Mouse (Mus musculus) CH12F3 (cell line): ENCODE data around the gene Eml1.

ENCODE experiments used
- in situ Hi-C: fragments of 300-500 bp; cut with MboI; formaldehyde crosslinking; loops from 2 replicates; pipeline ENCODE4 v1.14.3; 2020; ENCODE audit warnings: low sequenced_read_pairs

The Eml1 gene

DNA sequence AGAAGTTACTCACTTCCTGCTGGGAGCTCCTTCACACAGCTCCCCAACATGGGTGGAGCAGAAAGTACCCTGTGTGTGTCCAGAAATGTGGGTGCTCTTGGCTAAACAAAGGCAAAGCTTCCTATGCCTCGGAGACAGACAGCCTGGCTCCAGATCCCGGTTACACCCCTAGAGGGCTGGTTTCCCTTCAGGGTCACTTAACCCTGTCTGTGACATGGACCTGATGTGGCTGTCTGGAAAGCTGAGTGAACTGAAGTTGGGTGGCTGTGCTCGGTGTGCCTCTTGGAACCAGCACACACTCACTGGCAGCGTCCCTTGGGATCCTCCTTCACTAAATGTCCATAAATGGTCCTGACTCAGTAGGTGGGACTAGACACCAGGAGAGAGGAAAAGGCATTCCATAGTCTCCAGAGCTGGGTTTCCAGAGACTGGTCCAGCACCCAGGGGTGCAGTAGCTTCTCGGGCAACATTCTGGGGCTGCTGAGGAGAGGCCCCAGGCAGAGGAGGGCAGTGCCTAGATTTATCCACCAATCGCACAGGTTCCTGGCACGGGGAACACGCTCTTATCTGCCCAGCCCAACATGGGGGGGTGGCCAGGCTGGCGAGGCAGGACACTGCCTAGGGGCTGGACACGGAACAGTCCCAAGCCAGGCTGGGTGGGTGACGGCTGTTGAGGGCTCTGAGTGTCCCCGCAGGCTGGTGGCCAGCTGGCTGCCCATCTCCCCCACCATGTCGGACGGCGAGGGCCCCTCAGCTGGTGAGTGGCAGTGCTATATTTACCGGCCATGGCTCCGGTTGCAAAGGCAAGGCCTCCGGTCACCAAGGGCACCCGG is at the start of gene Eml1:
TSS of gene Eml1 (plus strand) at position 362 of the 833 bp plus-strand sequence.
- in situ Hi-C loops: loop anchor here (25.0 kb wide), 1 partner anchor 116 kb away; no protein-coding TSS in a partner anchor

DNA sequence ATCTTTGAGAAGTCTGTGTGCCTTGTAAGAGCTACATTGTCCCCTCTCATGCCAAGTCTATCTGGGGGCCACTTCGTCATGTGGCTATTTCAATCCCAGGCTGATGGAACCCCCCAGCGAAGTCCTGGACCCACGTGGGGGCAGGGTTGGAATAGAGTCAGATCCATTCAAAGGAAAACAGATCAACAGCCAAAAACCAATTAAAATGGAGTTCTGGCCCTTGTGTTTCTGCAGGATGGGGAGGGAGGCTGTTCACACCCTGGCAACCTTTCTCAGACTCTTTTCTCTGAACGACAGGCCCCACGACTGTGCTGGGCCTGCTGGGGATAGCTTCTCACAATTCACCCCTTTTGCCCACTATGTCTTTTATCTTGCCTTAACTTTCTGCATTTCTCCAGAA is 44.4 kb upstream of the Eml1 start:
- in situ Hi-C loops: no loop called here

DNA sequence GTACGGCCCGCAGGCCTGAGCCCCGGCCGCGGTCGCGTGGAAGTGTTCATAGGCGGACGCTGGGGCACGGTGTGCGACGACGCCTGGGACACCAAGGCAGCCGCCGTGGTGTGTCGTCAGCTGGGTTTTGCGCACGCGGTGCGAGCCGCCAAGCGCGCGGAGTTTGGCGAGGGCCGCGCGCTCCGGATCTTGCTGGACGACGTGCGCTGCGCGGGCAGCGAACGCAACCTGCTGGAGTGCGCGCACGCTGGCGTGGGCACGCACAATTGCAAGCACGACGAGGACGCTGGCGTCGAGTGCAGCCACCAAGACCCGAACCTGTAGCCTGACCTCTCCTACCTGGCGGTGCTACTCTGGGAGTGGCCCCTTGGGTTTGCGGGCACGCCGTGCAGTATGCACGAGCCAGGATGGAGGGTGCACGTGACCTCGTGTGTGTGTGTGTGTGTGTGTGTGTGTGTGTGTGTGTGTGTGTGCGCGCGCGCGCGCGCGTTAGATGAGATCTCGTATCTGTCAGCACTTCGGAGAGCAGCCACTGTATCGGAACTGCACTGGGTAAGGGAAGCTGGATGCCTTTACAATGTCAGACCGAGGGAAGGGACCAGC is 42.8 kb upstream of the Eml1 start:
- in situ Hi-C loops: no loop called here

DNA sequence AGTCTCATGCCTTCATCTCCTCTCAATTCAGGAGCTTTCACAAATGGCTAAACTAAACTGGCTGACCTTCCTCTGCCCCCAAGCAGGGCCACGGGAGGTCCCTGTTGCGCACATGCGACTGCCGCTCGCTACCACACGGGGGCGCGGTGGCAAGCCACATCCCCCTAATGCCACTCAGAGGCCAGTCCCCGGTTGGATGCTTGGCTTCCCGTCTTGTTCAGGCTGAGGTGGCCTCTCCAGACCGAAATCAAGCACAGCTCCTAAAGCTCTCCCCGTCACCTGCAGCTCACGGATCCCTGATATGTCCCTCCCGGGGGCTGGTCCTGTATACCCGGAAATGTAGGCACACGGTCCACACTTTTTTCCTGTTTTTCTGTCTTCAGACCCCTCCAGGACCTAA is 37.7 kb upstream of the Eml1 start:
- in situ Hi-C loops: no loop called here

DNA sequence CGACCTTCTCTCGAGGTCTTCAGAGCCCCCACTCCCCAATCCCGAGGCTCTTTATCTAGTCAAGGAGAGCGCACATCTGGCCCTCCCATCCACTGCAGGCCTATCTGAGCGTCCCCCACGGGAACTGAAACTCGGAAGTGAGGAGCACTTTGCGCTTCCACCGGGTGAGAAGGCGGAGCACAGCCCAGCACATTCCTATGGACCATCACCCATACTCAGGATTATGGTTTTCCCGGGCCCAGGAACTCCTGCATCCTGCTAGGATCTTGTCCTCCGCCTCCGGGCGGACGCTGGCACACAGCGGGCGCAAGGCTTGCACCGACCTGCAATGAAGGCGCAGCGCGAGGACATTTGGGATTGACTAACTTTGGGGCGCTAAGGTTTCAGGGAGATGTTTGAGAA is 37.3 kb upstream of the Eml1 start:
- in situ Hi-C loops: no loop called here

DNA sequence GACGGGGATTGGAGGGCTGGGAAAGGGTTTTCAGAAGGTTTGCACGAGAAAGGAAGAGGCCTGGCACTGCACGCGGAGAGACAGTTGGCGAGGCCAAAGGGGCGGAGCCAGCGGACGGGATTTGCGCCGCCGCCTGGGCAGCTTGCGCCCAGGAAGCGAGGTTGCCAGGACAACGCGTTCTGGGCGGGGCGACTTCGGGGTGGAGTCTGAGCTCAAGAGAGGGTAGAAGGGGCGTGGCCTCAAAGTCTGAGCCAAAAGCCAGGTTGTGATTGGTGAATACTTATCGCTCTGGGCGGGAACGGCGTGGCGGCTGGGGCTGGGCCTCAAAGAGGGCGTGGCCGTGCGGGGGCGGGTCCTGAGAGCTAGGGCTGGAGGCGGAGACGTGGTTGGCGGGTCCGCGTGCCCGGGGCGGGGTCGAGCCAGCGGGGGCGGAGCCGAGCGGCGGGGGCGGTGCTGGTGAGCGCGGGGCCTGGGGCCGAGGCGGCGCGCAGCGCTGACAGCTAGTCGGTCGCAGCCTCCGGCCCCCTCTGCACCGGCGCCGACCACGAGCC is 36.8 kb upstream of the Eml1 start, which contains the start of gene Cyp46a1:
TSS of gene Cyp46a1 (plus strand) at position 487 of the 551 bp plus-strand sequence.
- in situ Hi-C loops: no loop called here

DNA sequence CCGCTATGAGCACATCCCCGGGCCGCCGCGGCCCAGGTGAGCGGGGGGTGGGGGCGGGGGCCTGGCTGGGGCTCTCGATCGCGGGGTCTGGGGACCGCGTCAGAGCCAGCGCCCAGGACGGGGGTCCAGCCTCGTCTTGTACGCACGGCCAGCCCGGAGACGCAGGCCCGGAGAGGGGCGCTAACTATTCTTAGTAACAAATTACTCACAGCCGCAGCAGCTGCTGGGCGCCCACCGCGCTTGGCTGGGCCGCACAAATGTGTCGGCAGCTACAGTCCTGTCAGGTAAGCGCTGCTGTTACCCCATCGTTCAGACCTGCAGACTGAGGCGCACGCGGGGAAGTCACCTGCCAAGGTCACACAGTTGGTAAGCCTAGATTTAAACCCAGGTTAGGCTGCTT is 36.2 kb upstream of the Eml1 start:
- in situ Hi-C loops: no loop called here

DNA sequence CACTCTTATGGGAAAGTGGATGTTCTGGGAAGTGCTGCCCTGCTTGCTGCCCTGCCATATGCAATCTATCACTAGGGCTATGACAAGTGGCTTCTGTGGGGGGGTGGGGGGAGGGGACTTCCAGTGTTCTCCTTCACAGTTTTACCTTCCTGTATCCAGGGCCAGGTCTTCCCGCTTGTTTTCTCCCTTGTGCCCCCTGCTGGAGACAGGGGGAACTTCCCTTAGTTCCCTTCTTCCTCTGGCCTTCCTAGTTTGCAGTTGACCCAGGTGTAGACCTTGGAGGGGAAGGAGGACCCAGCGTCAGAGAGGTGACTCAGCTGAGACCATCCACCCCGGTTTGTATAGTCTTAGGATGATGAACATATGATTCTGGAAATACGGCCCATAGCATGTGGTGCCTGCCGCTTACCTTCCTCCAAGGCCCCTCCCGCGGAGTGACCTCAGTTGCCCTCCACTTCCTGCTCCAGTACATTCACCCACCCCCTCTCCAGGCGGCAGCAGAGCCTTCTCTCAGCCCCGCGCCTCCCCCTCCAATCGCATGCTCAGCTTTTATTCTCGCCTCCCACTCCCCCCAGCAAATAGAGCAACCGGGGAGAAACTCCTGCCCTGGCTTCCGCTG is 32.1 kb upstream of the Eml1 start:
- in situ Hi-C loops: no loop called here

DNA sequence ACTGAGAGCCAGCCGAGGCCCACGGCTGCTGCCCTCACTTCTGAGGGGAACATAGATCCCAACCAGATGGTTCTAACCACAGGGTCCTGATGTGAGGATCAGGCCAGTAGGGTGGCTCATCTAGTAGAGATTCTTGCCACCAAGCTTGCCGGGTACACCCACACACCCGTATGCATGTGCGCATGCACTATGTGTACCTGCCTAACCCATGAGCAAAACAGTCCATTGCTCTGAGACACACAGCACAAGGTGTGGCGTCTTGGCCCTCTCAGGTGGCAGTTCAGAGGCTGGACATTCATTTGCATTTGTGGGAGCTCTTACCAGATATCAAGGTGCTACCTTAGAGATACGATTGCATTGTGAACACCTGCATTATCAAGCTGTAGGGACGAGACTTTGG is 22.6 kb upstream of the Eml1 start:
- in situ Hi-C loops: no loop called here

DNA sequence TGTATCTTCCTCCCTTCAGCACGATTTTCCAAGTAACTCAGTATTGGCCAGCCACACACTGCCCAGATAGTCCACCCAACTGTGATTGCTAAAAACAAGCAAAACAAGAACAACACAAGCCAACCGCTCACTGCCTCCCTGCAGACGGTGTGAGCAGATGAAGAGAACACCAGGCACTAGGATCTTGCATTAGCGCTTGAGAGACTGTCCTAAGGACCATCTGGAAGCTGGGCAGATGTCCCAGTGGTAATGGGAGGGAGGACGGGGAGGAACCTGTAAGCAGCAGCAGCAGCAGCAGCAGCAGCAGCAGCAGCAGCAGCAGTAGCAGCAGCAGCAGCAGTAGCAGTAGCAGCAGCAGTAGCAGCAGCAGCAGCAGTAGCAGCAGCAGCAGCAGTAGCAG is 21.7 kb upstream of the Eml1 start:
- in situ Hi-C loops: no loop called here

DNA sequence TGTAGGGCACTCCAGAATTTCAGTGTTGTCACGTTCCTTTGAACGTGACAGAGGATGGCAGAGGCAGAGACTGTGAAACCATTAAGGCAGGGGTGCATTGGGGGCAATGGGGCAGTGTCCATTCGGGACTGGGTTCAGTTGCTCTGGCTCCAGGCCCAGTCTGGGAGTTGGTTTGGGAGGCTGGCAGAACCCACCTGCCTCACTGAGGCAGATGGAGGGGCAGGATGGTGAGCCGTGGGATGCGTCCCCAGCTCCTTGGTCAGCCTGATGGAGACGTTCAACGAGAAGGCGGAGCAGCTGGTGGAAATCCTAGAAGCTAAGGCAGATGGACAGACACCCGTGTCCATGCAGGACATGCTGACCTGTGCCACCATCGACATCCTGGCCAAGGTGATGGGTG is 19.8 kb upstream of the Eml1 start:
- in situ Hi-C loops: loop anchor here (25.0 kb wide), 1 partner anchor 136 kb away; no protein-coding TSS in a partner anchor

DNA sequence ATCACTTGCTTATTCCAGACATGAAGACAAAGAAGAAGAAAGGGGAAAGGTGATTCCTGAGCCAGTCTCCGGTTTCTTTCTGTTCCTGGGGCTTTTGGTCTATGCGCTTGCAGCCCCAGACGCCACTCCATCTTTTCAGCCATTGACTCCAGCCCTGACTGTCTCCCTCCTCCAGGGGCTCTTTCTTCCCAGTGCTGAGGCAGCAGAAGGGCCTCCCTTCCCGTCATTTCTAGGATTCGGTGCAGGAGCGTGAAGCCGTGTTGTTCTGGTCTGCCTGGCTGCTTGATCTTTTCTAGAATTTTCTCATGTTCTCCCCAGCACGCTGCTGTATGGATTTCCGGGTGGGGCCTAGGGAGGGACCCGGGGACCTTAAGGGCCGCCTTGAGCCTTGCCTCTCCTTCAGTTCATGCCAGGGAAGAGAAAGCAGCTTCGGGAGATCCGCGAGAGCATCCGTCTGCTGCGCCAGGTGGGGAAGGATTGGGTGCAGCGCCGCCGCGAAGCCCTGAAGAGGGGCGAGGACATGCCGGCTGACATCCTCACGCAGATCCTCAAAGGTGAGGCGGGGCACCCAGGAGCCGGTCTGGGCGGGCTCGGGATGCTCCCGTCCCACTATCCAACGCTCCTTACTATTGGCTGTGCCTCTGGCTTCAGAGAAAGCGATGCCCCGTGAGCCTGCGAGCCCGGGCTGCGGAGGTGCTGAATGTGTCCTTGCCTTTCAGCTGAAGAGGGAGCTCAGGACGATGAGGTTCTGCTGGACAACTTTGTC is 18.2 kb upstream of the Eml1 start:
- in situ Hi-C loops: loop anchor here (25.0 kb wide), 1 partner anchor 135 kb away; no protein-coding TSS in a partner anchor

DNA sequence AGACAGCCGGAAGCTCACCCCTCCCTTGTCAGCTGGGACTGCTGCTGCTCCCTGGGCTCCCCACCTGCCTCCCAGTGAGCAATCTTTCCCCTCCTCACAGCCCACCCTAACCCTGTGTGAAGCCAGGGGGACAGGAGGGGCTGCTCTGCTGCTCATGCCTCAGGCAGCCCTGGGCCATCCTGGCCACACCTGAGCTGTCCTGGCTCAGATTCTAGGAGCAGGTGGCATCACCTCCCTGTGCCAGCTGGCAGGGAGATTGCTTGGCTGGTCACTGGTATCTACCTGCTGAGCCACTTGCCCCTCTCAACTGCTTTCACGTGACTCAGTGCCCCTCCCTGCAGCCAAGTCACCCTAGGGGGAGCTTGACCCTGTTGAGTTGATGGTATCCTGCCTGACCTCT is 16.5 kb upstream of the Eml1 start:
- in situ Hi-C loops: loop anchor here (25.0 kb wide), 1 partner anchor 133 kb away; no protein-coding TSS in a partner anchor

DNA sequence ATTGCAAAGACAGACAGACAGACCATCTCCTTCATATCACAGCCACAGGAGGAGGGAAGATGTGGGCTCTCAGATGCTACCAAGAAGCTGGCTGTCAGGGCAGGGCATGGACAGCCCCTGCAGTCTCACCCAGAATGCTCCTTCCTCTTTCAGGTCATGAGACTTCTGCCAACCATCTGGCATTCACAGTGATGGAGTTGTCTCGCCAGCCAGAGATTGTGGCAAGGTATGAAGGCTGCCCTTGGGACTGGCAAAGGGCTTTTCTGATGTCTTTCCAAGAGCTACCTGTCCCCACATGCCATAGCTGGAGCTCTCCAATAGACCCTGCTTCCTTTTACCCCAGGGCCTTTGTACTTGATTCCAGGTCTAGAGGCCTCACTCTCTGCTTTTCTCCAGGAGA is 15.5 kb upstream of the Eml1 start:
- in situ Hi-C loops: loop anchor here (25.0 kb wide), 1 partner anchor 132 kb away; no protein-coding TSS in a partner anchor

DNA sequence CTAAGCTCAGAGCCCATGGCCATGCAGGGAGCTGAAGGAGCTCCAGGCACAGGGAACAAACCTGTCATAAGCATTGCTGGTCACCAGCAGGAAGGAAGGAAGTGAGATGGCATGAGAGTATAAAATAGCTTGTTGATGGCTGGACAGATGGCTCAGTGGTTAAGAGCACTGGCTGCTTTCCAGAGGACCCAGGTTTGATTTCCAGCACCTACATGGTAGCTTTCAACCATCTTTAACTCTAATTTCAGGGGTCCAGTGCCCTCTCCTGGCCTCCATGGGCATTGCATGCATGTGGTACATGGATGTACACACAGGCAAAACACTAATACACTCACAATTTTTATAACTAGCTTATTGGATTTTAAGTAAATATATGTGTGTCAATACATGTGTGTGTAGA is 14.8 kb upstream of the Eml1 start:
- in situ Hi-C loops: loop anchor here (25.0 kb wide), 1 partner anchor 131 kb away; no protein-coding TSS in a partner anchor

DNA sequence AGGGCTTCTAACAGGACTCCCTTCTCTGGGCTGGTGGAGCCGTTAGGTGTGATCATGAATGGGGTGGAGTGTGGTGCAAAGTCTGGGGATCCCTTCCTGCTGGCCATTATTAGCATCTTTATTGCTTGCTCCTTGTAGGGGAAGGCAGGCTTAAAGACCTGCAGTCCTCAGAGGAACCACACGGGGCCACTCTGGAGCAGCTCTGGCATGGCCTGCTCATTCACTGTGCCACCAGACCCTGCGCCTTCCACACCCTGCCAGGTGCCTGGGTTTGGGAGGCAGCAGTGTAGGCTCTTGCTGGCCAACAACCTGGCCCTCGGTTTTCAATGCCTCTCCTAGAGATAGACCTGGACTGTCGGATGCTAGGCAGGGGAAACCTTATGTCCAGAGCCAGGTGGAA is 7.0 kb upstream of the Eml1 start:
- in situ Hi-C loops: loop anchor here (25.0 kb wide), 1 partner anchor 124 kb away; no protein-coding TSS in a partner anchor

DNA sequence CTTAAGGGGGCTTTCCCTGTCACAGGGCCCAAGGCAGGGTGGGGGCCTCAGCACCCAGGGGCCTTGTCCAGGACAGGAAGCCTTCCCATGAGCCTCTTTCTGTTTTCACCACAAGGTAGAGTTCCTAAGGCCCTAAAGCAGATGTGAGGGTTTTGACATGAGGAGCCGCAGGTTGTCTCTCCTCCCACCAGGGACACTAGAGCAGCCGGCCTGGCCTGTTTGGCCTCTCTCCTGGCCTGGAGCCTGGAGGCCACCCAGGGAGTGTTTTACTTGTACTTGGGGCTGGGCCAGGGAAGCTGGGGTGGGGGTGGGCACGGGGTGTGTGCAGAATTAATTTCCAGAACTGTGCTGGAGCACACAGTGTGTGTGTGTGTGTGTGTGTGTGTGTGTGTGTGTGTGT is 5.4 kb upstream of the Eml1 start:
- in situ Hi-C loops: loop anchor here (25.0 kb wide), 1 partner anchor 122 kb away; no protein-coding TSS in a partner anchor

DNA sequence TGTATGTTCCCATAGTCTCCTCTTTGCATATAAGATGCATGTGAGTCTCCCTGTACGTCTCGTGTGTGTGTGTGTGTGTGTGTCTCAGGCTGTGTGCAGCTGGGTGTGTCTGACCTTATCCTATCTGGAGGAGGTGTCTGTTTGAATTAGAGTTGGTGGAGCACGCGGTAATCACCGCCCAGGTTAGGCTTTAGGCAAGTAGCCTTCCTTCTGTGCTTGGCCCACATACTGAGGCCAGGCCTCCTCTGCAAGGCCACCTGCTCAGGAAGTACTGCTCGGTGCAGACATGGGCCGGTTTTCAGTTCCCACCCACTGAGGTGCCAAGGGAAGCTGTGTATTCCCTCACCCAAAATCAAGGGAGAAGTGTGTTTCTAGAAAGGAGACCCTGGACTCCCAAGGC is 4.9 kb upstream of the Eml1 start:
- in situ Hi-C loops: loop anchor here (25.0 kb wide), 1 partner anchor 121 kb away; no protein-coding TSS in a partner anchor

DNA sequence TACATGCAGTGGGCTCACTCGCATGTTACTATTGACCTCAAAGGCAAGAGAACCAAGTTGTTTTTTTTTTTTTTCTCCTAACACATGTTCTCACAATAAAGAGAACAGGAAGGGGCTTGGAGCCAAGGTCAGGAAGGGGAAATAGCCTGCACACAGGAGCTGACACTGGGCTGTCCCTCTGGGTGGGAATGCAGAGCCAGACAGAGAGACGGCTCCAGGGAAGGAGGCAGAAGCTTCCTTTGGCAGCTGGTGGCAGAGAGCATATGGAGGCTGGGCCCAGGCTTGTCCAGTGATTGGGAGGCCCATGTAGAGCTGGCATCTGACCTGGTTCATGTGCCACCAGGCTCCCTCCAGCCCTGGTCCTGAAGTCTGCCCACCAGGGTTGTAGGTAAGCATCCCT is 2.8 kb upstream of the Eml1 start:
- in situ Hi-C loops: loop anchor here (25.0 kb wide), 1 partner anchor 119 kb away; no protein-coding TSS in a partner anchor

DNA sequence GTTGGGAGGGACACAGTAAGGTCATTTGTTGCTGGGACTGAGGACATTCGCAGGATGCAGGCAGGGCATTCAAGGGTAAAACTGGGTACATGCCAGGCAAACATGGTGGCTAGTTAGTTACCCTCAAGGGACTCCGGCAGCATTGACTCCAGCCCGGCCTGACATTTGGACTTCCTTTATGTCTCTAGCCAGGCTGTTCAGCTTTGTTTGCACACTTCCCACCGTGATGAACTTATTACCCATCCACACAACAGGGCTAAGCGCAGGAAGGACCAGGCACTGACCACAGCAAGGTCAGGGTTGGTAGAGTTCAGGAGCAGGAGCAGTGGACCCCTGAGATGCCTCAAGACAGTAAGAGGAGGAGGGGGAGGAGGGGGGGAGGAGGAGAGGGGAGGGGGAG is 1.8 kb upstream of the Eml1 start:
- in situ Hi-C loops: loop anchor here (25.0 kb wide), 1 partner anchor 118 kb away; no protein-coding TSS in a partner anchor
